Mouse (Mus musculus): ENCODE data around the gene Ly6f.
"Not testable (repeated sequence)": the region's sequence is repeated elsewhere in the genome, so short reads cannot be mapped to it uniquely, and the experiment has no call there.

Gene Ly6f

DNA sequence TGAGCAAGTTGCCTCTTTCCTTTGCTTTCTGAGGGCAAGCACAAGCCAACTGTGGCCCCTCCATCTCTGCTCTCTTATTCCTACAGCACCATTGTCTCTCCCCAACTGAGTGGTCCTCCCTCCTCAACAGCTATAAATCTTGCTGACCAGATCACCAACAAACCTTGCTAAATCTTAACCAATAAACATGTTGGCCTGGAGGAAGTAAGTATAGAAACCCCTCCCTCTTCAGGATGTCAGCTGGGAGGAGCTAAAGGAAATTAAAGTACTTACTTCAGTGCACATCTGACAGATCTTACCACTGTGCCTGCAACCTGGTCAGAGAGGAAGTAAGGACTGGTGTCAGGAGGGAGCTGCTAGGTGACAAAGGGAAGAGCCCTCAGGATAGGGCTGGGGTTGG is at the start of gene Ly6f:
Gene Ly6f, plus strand, starts transcription at position 301 of the 400 bp plus-strand sequence.
- no peak for DNase-seq (ENCODE audit: low read depth, low spot score)

DNA sequence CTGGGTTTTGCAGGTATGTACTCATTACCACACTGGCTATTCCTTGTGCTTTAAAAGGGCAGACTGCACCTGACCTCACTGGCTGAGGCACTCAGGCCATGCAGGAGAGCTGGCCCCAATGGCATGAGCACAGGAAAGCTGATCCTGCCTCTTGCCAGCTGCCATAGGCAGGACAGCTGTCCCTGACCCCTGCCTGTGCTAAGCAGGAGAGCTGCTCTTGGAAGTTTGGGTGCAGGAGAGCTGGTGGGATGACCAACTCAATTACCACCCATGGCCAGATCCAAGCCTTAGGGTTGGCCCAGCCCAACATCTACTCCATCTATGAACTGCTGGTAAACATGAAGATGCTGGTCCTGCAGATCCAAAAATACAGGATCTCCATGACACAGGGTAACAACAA is 46.3 kb upstream of the Ly6f start:
- DNase-seq (ENCODE audit: low read depth, low spot score), result no peak

DNA sequence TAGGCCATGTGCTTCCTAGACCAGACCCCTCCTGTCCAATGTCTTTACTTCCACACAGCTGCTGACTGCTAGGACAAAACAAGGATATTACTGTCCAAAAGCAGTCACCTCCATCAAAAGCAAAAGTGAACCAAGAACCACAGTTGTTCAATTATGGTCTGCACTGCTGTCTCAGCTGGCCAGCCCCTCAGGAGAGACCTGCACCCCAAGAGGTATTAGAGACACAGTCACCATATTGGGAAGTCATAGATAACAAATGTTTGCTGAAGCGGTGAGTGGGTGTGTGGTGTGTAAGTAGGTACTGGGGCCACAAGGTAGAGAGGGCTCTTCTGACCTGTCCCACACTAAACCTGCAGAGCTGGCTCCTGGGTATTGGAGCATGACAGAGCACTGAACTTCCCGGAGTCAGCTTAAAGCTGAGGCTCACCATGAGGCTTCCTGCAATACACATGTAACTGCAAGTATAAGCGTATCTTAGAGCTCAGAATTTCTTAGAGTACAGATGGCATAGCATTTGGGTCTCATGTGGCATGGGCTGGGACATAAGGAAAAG is 30.4 kb upstream of the Ly6f start:
- no peak for DNase-seq (ENCODE audit: low read depth, low spot score)

DNA sequence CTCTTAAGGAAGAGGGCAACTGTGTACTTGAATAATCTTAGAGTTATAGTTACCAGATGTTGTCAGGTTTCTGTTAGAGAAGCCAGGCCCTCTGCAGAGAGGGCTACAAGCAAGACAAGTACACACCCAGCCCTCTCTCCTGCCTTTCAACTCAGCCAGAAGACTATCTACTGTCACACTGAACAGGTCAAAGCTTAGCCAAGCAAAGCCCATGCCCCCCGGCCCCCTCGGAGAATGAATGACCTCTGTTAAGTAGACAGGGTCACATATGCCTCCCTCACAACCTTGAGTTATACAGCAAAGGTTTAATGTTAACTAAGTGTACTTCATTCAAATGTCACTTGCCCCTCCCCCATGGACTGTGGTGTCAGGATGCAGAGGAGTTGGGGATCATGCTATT is 27.7 kb upstream of the Ly6f start:
- DNase-seq (ENCODE audit: low read depth, low spot score), result no peak

DNA sequence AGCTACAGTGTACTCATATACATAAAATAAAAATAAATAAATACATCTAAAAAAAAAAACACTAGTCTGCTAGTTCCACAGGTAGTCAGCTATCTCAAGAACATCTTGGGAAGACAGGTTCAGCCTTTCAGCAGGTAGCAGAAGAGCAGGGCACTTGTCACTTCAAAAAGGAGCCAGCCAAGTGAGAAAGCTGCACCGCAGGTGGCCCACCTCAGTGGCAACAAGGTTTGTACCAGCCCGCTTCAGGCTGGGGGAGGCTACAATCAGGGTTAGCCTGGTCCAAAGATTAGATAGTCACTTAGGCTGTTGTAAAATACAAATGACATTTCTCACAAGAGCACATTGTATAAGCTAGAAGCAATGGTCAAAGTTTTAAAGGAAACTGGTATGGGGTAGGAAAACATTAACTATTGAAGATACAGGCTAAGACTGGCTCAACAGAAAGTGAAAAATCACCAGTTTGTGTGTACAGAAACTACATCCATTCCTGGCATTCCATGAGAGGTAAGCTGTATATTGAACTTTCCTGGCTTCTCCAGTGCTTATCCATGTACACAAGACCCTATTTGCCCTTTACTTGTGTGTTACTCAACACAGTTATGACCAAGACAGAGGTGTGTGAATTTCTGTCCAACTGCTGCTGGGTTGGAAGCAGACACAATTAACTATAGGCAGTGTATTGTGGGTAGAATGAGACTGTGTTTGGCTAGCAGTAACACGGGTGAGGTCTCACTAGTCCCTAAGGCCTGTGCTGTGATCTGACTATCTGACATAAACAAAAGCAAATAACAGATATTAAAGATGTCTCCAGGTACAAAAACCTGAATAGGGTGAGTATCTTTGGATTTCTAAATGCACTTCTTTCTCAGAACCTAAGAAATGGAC is 25.2 kb upstream of the Ly6f start:
- no peak for DNase-seq (ENCODE audit: low read depth, low spot score)

DNA sequence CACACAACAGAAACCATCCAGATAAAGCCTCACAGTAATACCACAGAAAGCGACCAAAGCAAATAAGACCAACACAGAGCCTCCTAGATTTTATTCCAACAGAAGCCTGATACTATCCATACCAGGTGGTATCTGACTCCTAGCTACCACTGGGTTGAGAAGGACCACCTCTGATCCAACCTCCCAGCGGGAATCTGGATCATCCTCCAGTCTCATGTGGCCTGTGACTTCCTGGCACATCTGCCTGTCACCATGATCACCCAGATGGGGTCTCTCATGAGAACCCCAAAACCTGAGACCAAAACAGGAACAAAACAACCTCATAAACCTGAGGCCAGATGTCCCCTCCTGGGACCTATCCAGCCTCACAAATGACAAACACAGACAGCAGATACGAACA is 13.6 kb upstream of the Ly6f start:
- DNase-seq (ENCODE audit: low read depth, low spot score), result no peak

DNA sequence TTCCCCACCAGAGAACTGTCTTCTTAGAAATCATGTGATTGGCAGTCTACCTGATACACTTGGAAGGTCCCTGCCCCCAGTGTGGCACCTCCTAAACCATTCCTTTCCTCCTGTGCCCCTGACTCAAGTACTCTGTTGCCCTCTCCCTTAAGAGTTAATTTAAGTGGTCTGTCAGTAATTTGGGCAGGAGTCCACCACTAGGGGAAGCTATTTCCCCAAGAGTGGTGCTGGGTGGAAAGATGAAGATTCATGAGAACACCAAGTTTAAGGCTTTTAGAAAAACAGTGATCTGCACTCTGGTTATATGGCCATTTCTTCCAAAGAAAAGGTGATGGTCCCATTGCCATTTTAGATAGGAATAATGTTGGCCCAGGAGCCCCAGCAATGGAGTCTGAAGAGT is 2.4 kb upstream of the Ly6f start:
- no peak for DNase-seq (ENCODE audit: low read depth, low spot score)

DNA sequence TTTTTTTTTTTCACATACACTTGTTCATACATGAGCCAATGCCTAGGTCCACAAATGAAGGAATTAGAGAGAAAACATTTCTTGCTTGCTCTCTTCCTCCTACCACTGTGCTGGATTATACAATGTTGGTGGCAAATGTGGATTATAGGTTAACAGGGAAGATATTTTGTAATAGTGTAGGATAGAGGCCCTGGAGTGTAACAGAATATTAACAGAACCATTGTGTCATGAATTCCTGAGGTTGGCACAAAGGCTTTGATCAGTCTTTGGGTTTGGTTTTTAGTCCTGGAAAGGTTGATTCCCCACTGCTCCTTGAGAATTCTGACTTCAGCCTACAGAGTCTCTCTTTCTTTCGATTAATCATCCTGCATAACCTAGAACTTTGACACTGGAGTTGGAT is 1.6 kb upstream of the Ly6f start:
- DNase-seq (ENCODE audit: low read depth, low spot score), result no peak

DNA sequence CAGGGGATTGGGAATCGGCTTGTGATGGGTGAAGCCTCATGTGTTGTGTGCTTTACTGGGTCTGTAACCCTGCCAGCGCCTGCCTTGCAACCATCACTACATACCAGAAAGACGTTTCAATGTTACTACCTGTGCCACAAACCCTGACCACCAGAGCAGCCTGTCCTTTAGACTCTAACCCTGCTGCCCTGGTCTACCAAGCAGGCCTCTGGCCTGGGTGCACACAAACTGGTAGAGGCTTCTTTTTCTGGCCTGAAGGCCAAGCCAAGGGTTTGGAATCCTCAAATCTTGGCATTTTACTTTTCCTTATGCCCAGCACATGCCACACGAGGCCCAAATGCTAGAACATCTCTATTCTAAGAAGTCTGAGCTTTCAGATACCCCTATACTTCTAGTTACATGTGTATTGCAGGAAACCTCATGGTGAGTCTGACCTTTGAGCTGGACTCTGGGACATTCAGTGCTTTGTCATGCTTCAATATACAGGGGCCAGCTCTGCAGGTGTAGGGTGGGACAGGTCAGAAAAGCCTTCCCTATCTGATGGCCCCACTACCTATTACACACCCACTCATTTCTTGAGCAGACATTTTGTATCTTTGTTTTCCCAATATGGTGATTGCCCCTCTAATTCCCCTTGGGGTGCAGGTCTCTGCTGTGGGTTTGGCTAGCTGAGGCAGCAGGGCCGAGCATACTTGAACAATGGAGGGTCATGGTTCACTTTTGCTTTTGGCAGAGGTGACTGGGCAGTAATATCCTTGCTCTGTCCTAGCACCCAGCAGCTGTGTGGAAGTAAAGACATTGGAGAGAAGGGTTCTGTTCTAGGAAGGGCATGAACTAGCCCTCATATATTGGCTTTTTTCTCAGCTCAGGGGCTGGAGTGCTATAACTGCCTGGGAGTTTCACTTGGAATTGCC is 952 bp downstream of the Ly6f start:
- no peak for DNase-seq (ENCODE audit: low read depth, low spot score)

DNA sequence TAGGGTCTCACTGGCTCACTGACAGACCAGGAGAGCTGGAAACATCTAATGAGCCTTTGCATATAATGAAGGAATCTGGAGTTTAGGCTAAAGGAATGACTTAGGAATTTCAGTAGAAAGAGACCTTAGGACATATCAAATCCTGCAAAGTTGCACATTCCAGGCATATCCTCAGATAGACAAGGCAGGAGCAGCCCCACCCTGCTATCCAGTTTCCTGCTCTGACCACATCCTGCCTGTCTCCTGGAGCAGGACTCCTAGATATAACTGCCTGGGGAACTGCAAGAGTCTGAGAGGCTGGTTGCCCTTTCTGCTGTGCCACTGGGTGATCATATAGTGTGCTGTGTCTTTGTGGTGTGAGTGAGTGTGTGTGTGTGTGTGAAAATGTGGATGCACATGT is 1.9 kb downstream of the Ly6f start:
- no peak for DNase-seq (ENCODE audit: low read depth, low spot score)

DNA sequence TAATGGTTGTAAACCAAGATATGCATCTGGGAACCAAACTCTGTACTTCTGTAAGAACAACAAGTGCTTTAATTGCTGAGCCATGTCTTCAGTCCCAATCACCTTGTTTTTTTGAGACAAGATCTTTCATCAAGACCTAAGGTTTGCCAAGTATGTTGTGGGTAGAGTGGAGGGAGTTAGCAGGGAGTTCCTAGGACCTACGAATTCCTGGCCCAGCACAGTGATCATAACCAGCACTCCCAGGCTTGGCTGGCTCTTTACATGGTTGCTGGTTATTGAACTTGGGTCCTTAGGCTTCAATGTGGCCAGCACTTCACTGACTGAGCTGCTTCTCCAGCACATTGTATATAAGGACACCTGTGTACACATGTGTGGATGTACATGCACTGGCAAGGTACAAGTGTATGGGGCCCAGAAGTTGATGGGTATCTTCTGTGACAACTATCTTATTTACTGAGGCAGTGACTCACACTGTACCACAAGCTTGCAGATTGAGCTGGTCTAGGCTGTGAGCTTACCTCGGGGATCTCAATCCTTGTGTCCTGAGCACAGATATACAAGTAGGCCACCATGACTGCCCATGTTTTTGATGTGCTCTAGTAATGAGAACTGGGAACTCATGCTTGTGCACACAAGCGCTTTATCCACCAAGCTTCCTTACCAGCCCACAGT is 2.6 kb downstream of the Ly6f start:
- DNase-seq (ENCODE audit: low read depth, low spot score), result no peak

DNA sequence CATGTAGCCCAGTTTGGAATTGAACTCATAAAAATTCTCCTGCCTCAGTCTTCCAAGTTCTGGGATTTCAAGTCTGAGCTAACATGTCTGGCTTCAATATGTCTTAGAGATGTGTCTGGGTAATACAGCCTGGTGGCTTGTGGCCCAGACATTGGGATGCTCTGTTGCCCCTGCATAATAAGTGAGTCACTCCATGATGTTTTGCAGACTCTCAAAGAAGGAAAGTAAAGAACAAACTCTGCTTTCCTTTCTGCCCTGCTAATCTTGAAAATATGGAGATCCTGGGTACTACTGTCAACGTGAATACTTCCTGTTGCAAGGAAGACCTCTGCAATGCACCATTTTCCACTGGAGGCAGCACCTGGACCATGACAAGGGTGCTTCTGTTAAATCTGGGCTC is 3.2 kb downstream of the Ly6f start:
- no peak for DNase-seq (ENCODE audit: low read depth, low spot score)

DNA sequence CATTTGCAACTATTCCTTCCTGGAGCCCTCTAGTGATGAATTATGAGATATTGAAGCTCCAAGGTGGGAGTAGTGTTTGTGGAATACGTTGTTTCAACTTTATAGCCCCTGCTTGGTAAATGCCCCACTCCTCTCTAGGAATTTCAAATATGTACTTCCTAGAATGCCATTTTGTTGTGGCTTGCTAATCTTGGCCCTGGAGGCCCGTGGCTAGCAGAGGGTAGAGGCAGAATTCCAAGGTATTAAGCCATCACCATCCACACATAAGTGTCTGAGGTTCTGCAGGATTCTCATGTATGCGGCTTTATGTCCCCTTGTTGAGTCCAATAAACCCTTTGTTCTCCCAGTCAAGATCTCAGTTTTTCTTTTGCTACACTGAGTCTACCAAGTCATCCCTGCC is 3.7 kb downstream of the Ly6f start:
- no peak for DNase-seq (ENCODE audit: low read depth, low spot score)

DNA sequence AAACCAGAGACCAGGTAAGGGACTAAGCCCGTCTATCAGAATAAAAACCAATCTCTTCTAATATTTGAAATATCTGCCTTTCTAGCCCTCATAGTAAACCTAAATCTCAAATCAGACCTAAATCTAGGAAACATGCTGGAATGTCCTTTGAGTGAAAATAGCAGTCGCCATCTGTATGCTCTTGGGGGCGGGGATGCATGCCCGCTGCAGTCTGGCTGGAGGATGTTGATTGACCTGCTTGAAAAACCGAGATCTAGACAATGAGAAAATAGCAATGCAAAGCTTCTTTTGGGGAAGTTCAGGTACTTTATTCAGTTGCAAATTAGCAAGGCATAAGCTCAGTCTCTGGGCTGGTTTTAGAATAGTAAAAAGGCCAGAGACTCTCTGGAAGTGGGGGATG is 13.8 kb downstream of the Ly6f start:
- DNase-seq (ENCODE audit: low read depth, low spot score), result not testable (repeated sequence)

DNA sequence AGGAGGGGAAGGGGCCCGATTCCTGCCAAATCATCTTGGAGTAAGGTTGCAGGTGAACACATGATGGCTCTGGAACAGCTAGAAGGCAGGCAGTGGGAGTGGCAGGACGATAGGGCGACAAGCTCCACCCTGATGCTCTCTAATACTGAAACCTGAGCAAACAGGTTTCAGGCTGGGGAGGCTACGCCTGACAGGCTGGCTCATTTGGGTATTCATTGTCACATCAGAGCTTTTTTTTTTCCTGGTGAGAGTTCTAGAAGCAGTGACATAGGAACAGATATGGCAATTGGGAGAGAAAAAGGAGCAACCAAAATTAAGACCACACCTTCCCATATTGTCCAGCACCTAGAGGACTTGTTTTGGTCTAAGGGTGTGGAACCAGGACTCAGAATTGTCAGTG is 18.3 kb downstream of the Ly6f start:
- not testable (repeated sequence) for DNase-seq (ENCODE audit: low read depth, low spot score)

DNA sequence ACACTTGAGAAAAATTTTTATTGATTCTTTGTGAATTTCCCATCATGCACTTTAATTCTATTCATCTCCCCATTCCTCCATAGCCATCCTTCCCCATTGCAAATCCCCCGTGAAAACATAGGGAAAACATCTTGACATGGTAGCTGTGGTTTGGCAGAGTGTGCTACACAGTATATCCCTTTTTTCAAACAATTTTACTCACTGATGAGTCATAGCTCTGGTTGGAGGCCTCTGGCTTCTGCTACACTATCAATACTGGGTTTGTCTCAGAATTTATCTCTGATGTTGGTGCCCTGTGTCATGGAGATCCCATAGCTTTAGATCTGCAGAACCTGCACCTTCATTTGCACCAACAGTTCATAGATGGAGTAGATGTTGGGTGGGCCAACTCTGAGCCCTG is 24.2 kb downstream of the Ly6f start:
- no peak for DNase-seq (ENCODE audit: low read depth, low spot score)

DNA sequence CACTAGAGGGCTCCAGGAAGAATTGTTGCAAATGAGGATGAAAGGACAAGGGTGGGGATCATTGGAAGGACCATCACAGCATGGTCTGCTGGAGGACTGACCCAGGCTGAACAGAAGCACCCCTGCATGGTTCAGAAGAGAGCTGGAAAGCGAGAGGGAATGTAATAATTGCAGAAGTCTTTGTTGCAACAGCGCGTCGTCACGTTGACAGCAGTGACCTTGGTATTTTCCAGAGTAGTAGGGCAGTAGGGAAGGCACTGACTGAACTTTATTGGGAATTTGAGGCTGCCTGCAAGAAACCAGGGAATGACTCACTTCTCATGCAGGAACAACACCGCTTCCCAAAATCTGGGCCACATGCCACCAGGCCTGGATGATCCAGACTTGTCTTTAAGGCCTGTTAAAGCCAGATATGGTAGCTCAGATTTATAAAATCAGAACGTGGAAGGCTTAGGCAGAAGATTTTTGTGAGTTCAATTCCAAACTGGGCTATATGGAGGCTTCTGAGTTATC is 25.7 kb downstream of the Ly6f start:
- no peak for DNase-seq (ENCODE audit: low read depth, low spot score)

DNA sequence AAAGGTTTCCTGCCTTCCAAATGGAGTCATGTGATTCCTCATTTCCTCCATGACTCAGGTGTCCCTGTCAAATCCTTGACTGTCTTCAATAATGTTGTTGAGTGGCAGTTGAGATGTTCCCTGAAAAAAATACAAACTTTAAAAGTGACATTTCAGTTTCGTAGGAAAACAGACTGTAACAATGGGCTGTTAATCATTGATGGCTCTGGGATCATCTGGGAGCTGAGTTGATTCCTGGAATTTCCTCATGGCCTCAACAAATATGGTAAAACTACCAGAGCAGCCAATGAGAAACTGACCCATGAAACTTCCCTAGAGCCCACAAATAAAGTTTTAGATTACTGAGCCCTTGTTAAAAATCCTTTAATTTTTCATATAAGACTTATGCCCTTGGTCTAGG is 37.9 kb downstream of the Ly6f start:
- no peak for DNase-seq (ENCODE audit: low read depth, low spot score)

DNA sequence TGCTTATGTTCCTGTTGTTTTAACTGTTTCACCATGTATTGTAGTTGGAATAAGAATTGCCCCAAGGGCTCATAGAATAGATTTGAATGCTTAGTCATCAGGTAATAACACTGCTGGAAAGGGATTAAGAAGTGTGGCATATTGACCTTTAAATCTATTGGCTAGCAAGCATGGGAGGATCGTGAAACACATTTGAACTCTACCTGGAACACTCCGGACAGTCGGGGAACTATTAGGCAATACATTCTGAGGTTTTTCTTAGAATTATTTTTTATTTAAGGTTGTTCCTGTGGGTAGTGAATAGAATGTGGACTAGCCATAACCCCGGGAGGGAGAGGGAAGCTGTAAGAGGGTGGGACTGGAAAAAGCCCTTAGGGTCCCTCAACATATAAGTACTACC is 41.0 kb downstream of the Ly6f start:
- no peak for DNase-seq (ENCODE audit: low read depth, low spot score)

DNA sequence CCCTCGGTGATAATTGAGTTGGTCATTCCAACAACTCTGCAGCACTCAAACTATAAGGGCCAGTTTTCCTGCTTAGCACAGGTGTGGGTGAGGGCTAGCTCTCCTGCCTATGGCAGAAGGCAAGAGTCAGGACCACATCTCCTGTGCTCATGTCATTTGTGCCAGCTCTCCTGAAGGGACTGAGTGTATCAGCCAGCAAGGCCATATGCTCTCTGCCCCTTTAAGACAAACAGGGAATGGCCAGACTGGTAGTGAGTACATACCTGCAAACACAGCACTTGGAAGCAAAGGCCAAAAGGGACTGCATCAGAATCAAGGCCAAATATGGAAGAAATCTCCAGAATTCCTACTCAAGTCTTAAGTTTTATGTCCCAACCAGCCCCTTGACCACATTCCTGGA is 41.7 kb downstream of the Ly6f start:
- no peak for DNase-seq (ENCODE audit: low read depth, low spot score)

DNA sequence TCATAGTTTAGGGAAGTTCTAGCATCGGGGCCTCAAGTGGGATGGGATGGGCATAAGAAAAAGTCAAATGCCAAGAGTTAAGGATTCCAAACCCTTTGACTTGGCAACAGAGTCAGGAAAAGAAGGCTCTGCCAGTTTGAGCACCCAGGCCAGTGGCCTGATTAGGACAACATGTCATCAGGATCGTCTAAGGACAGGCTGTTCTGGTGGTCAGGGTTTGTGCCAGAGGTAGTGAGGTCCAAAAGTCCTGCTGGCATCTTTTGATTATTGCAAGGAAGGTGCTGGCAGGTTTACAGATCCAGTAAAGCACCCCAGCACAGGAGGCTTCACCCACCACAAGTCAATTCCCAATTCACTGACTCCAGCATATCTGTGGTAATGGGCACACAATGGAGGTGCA is 46.2 kb downstream of the Ly6f start:
- DNase-seq (ENCODE audit: low read depth, low spot score), result no peak

DNA sequence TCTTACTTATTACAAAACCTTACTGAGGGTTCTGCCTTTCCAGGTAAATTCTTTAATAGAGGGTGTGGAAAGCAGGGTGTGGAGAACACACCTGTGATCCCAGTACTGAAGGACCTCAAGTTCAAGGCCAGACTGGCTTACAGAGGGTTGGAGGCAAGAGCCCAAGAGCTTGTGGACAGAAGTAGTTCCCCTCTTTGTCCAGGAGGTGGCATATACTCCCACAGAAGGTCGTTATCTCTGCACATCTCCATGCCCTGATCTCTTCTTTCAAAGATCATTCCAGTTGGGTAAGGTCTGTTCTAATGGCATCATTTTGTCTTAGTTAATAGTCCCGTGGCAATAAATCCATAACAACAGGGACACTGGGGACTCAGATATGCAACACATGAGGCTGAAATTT is 49.0 kb downstream of the Ly6f start:
- no peak for DNase-seq (ENCODE audit: low read depth, low spot score)
